Mouse (Mus musculus) forebrain, embryonic 10.5 days (tissue): Measurements from ENCODE around the gene Sgpl1. TPM values are rescaled to one million over a fixed set of nuclear protein-coding genes. Genes with fewer than 3 reads are reported as not detected.
"Not testable (repeated sequence)": the region's sequence is repeated elsewhere in the genome, so short reads cannot be mapped to it uniquely, and the experiment has no call there.

Experiments used
- DNase-seq: peaks from one replicate; pipeline ENCODE4 v3.0.0-alpha.2; 2017; ENCODE audit warnings: low spot score; ENCODE audit errors: extremely low spot score
- H3K27ac ChIP-seq: fragments of 300-500 bp; sonication (generic); 2 replicates; pipeline ENCODE4 v1.5.1; 2016; ENCODE audit warnings: mild to moderate bottlenecking
- H3K27me3 ChIP-seq: fragments of 300-500 bp; sonication (generic); 2 replicates; pipeline ENCODE4 v1.6.1; 2016; ENCODE audit warnings: mild to moderate bottlenecking; ENCODE audit not compliant: poor library complexity, severe bottlenecking
- H3K36me3 ChIP-seq: fragments of 300-500 bp; sonication (generic); replicated peaks from 2 replicates; pipeline ENCODE4 v1.6.1; 2016; ENCODE audit warnings: mild to moderate bottlenecking, moderate library complexity
- H3K4me1 ChIP-seq: fragments of 300-500 bp; sonication (generic); 2 replicates; pipeline ENCODE4 v1.6.1; 2016
- H3K4me3 ChIP-seq: fragments of 300-500 bp; sonication (generic); 2 replicates; pipeline ENCODE4 v1.5.1; 2016; ENCODE audit warnings: mild to moderate bottlenecking, moderate library complexity
- H3K9me3 ChIP-seq: fragments of 300-500 bp; sonication (generic); 2 replicates; pipeline ENCODE4 v1.6.1; 2016; ENCODE audit warnings: mild to moderate bottlenecking, moderate library complexity
- WGBS: fragments of 180-500 bp; shearing (Covaris S2); methylation state at CpG from one replicate; pipeline ENCODE4 v1.1.7; 2016; 5-methylcytosine and 5-hydroxymethylcytosine counted together
- polyA plus RNA-seq: library from polyadenylated mRNA; unstranded; fragments of >200 nt; fragmentation: Nextera tagmentation; extraction: Ambion mirVana; gene quantifications from 2 replicates; pipeline ENCODE4 v1.2.1, GENCODE M21; 2016

The Sgpl1 gene
- polyA plus RNA-seq, 1 experiment from 2014 or later = 58.3 TPM

- 1% methylated on average over 14 of the region's 14 CpGs for WGBS
- peaks cover 8% of the 10 kb centered on the region; the same call in 1 of the 2 replicates for H3K36me3 ChIP-seq
- peaks cover 36% of the 10 kb centered on the region for H3K4me1 ChIP-seq
- H3K27me3 ChIP-seq = no peaks in the 10 kb centered on the region
- DNase-seq = peak; percentile 50
- no peaks in the 10 kb centered on the region for H3K9me3 ChIP-seq
- peak overlapping the region; percentile 80 for H3K4me3 ChIP-seq
- peak overlapping the region; percentile 94 for H3K27ac ChIP-seq
Measured at GRCm38 (mm10) chr10:61146807-61147156, 721 bp downstream of the Sgpl1 start.

- Histone ChIP-seq H3K36me3 (peaks cover 10% of the 10 kb centered on the region; the same call in 1 of the 2 replicates), H3K9me3 (no peaks in the 10 kb centered on the region), H3K4me1 (peaks cover 36% of the 10 kb centered on the region), H3K27me3 (no peaks in the 10 kb centered on the region), H3K27ac (peak overlapping the region; percentile 94), H3K4me3 (peak overlapping the region; percentile 80)
- peak; percentile 66 for DNase-seq
- WGBS = under 1% methylated on average over 52 of the region's 53 CpGs
Measured at GRCm38 (mm10) chr10:61146119-61146806, 1.2 kb downstream of the Sgpl1 start.

GRCm38 (mm10) chr10:61145766-61146118, 1.8 kb downstream of the Sgpl1 start:
- no peak for DNase-seq
- Histone ChIP-seq H3K36me3 (peaks cover 10% of the 10 kb centered on the region; the same call in 1 of the 2 replicates), H3K4me1 (peaks cover 36% of the 10 kb centered on the region), H3K27ac (peak overlapping the region; percentile 94), H3K27me3 (no peaks in the 10 kb centered on the region), H3K9me3 (no peaks in the 10 kb centered on the region), H3K4me3 (peak overlapping the region; percentile 80)
- 0% methylated on average over 3 of the region's 3 CpGs for WGBS

DNA sequence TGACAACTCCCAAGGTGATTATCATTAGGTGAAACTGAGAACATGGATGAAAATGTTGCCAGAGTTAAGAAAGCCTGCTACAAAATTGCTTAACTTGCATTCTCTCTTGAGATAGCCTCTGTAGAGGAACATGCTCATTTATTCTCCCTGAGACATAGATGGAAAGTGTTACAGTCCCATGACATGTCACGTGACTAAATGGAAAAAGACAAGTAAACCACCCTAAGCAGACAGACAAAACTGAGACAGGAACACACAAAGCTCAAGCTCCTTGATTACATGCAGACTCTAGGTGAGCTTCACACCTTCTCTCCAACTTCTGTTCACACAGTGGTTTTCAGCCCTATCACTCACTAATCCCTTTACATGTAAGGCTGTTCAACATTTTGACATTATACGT, 4.2 kb downstream of the Sgpl1 start:
- no peak overlapping the region for H3K4me3 ChIP-seq
- H3K9me3 ChIP-seq = no peaks in the 10 kb centered on the region
- WGBS = 88% methylated on average over 2 of the region's 2 CpGs
- no peaks in the 10 kb centered on the region for H3K27me3 ChIP-seq
- no peak for DNase-seq
- H3K4me1 ChIP-seq = peaks cover 32% of the 10 kb centered on the region
- no peak overlapping the region for H3K27ac ChIP-seq
- peaks cover 20% of the 10 kb centered on the region; the same call in 1 of the 2 replicates for H3K36me3 ChIP-seq

GRCm38 (mm10) chr10:61137567-61137966, 9.9 kb downstream of the Sgpl1 start:
- Histone ChIP-seq H3K9me3 (no peaks in the 10 kb centered on the region), H3K4me3 (no peak overlapping the region), H3K27ac (no peak overlapping the region), H3K36me3 (peaks cover 18% of the 10 kb centered on the region), H3K27me3 (no peaks in the 10 kb centered on the region), H3K4me1 (no peaks in the 10 kb centered on the region)
- WGBS = 74% methylated on average over 1 of the region's 1 CpGs
- DNase-seq = no peak

DNA sequence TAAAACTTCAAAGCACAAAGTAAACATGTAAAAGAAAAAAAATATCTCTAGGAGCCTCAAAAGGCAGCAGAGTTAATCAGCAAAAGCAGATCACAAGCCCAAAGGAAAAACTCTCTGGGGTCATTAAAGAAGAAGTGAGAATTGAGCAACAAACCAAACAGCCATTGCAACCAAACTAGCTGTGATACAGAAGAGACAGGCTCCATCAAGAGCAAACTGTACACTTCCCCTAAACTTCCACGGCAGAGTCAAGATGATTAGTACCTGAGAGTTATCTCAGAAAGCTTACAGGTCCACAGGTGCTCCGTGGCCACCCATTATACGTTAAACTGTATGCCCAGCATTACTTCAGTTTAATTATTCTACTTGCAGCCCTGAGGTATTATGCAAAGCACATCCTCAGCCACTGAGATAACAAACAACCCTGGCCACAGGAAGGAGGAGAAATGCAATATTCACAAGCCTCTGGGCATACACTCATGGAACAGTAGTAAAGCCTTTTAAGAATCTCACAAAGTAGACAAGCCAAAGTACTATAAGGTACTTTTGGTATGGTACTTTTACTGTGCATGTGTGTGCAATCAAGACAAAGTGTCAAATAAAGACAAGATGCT, 12.2 kb downstream of the Sgpl1 start:
- Histone ChIP-seq H3K9me3 (no peaks in the 10 kb centered on the region), H3K36me3 (peaks cover 28% of the 10 kb centered on the region), H3K4me1 (no peaks in the 10 kb centered on the region), H3K27ac (no peak overlapping the region), H3K27me3 (no peaks in the 10 kb centered on the region), H3K4me3 (no peak overlapping the region)
- WGBS = 62% methylated on average over 3 of the region's 3 CpGs
- DNase-seq = no peak

- no peak for DNase-seq
- H3K36me3 ChIP-seq = peaks cover 26% of the 10 kb centered on the region
- no peaks in the 10 kb centered on the region for H3K4me1 ChIP-seq
- 85% methylated on average over 4 of the region's 4 CpGs for WGBS
- no peaks in the 10 kb centered on the region for H3K27me3 ChIP-seq
- no peaks in the 10 kb centered on the region for H3K9me3 ChIP-seq
- H3K4me3 ChIP-seq = no peak overlapping the region
- H3K27ac ChIP-seq = no peak overlapping the region
Measured at GRCm38 (mm10) chr10:61134041-61134440, 13.5 kb downstream of the Sgpl1 start.

- peaks cover 33% of the 10 kb centered on the region for H3K36me3 ChIP-seq
- H3K4me3 ChIP-seq = no peak overlapping the region
- 83% methylated on average over 3 of the region's 3 CpGs for WGBS
- no peaks in the 10 kb centered on the region for H3K4me1 ChIP-seq
- H3K27ac ChIP-seq = no peak overlapping the region
- H3K27me3 ChIP-seq = no peaks in the 10 kb centered on the region
- no peak for DNase-seq
- H3K9me3 ChIP-seq = no peaks in the 10 kb centered on the region
Measured at GRCm38 (mm10) chr10:61130959-61131358, 16.5 kb downstream of the Sgpl1 start.

- no peak for DNase-seq
- no peaks in the 10 kb centered on the region for H3K27me3 ChIP-seq
- no peak overlapping the region for H3K4me3 ChIP-seq
- WGBS = 89% methylated on average over 1 of the region's 1 CpGs
- H3K9me3 ChIP-seq = no peaks in the 10 kb centered on the region
- no peaks in the 10 kb centered on the region for H3K4me1 ChIP-seq
- H3K36me3 ChIP-seq = peaks cover 33% of the 10 kb centered on the region
- H3K27ac ChIP-seq = no peak overlapping the region
Measured at GRCm38 (mm10) chr10:61128701-61129365, 18.7 kb downstream of the Sgpl1 start.

DNA sequence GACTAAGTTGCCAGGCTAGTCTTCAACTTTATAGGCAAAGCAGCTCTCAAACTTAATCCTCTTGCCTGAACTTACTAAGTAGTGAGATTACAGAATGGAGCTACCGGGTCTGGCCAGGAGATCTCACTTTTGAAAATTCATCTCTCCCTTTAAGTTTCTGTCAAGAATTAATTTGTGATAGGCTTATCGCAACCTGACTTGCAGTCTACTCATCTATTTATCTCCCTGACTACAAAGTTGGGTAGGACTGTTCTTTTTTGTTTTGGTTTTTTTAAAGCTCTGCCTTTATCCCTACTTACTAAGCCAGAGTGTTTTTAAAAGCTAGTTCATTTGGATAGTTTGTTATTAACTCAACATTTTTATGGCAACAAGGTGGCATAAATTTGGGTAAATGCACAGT, 23.0 kb downstream of the Sgpl1 start:
- Histone ChIP-seq H3K27me3 (no peaks in the 10 kb centered on the region), H3K4me3 (no peak overlapping the region), H3K36me3 (peaks cover 38% of the 10 kb centered on the region), H3K9me3 (no peaks in the 10 kb centered on the region), H3K27ac (no peak overlapping the region), H3K4me1 (no peaks in the 10 kb centered on the region)
- WGBS = 91% methylated on average over 2 of the region's 2 CpGs
- no peak for DNase-seq

DNA sequence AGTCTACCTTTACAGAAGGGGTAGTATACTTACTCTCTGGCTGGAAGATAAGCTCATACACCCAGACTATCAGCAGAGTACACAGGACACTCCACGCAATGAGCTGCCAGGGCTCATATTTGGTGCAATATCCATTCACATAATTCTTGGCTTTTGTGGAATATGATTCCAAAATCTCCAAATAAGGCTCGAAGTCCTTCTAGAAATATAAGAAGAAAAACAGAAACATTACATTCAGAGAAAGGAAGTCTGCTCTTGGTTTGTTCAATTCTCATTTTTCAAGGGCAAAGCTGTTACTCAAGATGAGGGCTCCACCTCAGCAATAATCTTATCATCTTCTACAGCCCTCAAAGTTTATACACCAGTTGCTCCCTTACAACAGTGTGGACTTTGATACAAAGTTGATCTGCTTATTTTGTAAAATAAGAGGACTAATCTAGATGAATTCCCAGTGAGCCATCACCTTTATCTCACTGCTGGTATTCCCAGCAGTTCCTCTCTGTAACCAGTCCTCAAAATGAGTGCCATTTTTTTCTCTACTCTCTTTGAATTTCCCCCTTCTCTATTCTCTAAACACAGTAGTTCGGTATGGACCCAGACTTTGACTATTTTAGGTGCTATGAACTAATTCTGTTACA, 24.1 kb downstream of the Sgpl1 start:
- no peak for DNase-seq
- Histone ChIP-seq H3K4me3 (no peak overlapping the region), H3K27me3 (no peaks in the 10 kb centered on the region), H3K27ac (no peak overlapping the region), H3K9me3 (no peaks in the 10 kb centered on the region), H3K36me3 (peaks cover 44% of the 10 kb centered on the region), H3K4me1 (no peaks in the 10 kb centered on the region)
- WGBS = 96% methylated on average over 3 of the region's 3 CpGs

DNA sequence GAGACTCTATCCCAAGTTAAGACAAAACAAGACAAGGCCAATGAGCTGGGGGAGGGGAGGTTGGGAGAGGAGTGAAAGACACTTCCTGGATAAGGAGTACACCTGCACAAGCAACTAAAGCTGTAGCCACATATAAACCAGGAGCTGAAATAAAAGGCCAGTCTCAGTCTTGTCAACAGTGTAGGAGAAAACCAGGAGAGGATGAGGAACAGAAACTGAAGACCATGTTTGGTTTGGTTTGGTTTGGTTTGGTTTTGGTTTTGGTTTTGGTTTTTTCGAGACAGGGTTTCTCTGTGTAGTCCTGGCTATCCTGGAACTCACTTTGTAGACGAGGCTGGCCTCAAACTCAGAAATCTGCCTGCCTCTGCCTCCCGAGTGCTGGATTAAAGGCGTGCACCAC, 25.8 kb downstream of the Sgpl1 start:
- not testable (repeated sequence) for DNase-seq, H3K4me3 ChIP-seq, H3K9me3 ChIP-seq, H3K27ac ChIP-seq, H3K4me1 ChIP-seq, H3K27me3 ChIP-seq
- WGBS = 95% methylated on average over 4 of the region's 4 CpGs
- peaks cover 47% of the 10 kb centered on the region for H3K36me3 ChIP-seq

- no peaks in the 10 kb centered on the region for H3K4me1 ChIP-seq
- H3K36me3 ChIP-seq = peaks cover 78% of the 10 kb centered on the region
- 98% methylated on average over 2 of the region's 2 CpGs for WGBS
Measured at GRCm38 (mm10) chr10:61114246-61114720, 33.2 kb downstream of the Sgpl1 start.

More at GRCm38 (mm10) chr10:61114246-61114720, 33.2 kb downstream of the Sgpl1 start:
- Histone ChIP-seq H3K9me3 (no peaks in the 10 kb centered on the region), H3K4me3 (no peak overlapping the region), H3K27ac (no peak overlapping the region), H3K27me3 (no peaks in the 10 kb centered on the region)
- DNase-seq = no peak
